Mouse (Mus musculus): ENCODE results near the gene Lilra5. TPM values are rescaled to one million over a fixed set of nuclear protein-coding genes. Genes with fewer than 3 reads are reported as not detected.
"Not testable (repeated sequence)": the region's sequence is repeated elsewhere in the genome, so short reads cannot be mapped to it uniquely, and the experiment has no call there.

Gene Lilra5
- polyA plus RNA-seq (2014; fragmentation: Nextera tagmentation; extraction: Ambion mirVana), result 0.16 TPM in 1 of 2 replicates, not detected in the other

- DNase-seq (ENCODE audit: low spot score) (no peak), ATAC-seq (replicated peaks; ENCODE audit: low FRiP score) (no peak)
- no peaks in the 10 kb centered on the region for H3K4me1 ChIP-seq (replicated peaks; ENCODE audit: control insufficient read depth, insufficient read depth, low read length)
- H3K9me3 ChIP-seq (ENCODE audit: control insufficient read depth, low read length), result no peaks in the 10 kb centered on the region
- WGBS, result 83% methylated on average over 7 of the region's 7 CpGs
- H3K27me3 ChIP-seq (ENCODE audit: control insufficient read depth, insufficient read depth, low read length), result no peaks in the 10 kb centered on the region
- no peak within 1 kb of the TSS for H3K9ac ChIP-seq (ENCODE audit: low read length)
- no peak within 1 kb of the TSS for H3K27ac ChIP-seq (ENCODE audit: low read depth, low read length)
- H3K4me3 ChIP-seq (ENCODE audit: low read depth, low read length), result no peak within 1 kb of the TSS
- H3K36me3 ChIP-seq (ENCODE audit: control insufficient read depth, insufficient read depth, low read length), result no peaks in the 10 kb centered on the region
- H3K4me2 ChIP-seq (ENCODE audit: low read depth, low read length, severe bottlenecking), result no peak within 1 kb of the TSS
Observed at GRCm38 (mm10) chr7:4237454-4237853, at the start of gene Lilra5. Gene Lilra5 (plus strand): TSS chr7:4237754.

- H3K27me3 ChIP-seq (ENCODE audit: control insufficient read depth, insufficient read depth, low read length), result no peaks in the 10 kb centered on the region
- WGBS, result 74% methylated on average over 1 of the region's 1 CpGs
- no peak overlapping the region for H3K27ac ChIP-seq (ENCODE audit: low read depth, low read length)
- H3K9me3 ChIP-seq (ENCODE audit: control insufficient read depth, low read length), result no peaks in the 10 kb centered on the region
- ATAC-seq (replicated peaks; ENCODE audit: low FRiP score), result no peak
- DNase-seq (ENCODE audit: low spot score), result no peak
- no peak overlapping the region for H3K9ac ChIP-seq (ENCODE audit: low read length)
- H3K4me3 ChIP-seq (ENCODE audit: low read depth, low read length), result no peak overlapping the region
- no peaks in the 10 kb centered on the region for H3K36me3 ChIP-seq (ENCODE audit: control insufficient read depth, insufficient read depth, low read length)
- no peak overlapping the region for H3K4me2 ChIP-seq (ENCODE audit: low read depth, low read length, severe bottlenecking)
- H3K4me1 ChIP-seq (replicated peaks; ENCODE audit: control insufficient read depth, insufficient read depth, low read length), result no peaks in the 10 kb centered on the region
Observed at GRCm38 (mm10) chr7:4207126-4207525, 30.4 kb upstream of the Lilra5 start.

- no peak overlapping the region for H3K9ac ChIP-seq (ENCODE audit: low read length)
- H3K9me3 ChIP-seq (ENCODE audit: control insufficient read depth, low read length), result no peaks in the 10 kb centered on the region
- H3K36me3 ChIP-seq (ENCODE audit: control insufficient read depth, insufficient read depth, low read length), result no peaks in the 10 kb centered on the region
- 55% methylated on average over 2 of the region's 2 CpGs for WGBS
- no peak for DNase-seq (ENCODE audit: low spot score)
- no peak overlapping the region for H3K27ac ChIP-seq (ENCODE audit: low read depth, low read length)
- H3K4me2 ChIP-seq (ENCODE audit: low read depth, low read length, severe bottlenecking), result no peak overlapping the region
- H3K4me1 ChIP-seq (replicated peaks; ENCODE audit: control insufficient read depth, insufficient read depth, low read length), result no peaks in the 10 kb centered on the region
- ATAC-seq (replicated peaks; ENCODE audit: low FRiP score), result no peak
- H3K27me3 ChIP-seq (ENCODE audit: control insufficient read depth, insufficient read depth, low read length), result no peaks in the 10 kb centered on the region
- no peak overlapping the region for H3K4me3 ChIP-seq (ENCODE audit: low read depth, low read length)
Observed at GRCm38 (mm10) chr7:4208626-4209025, 28.9 kb upstream of the Lilra5 start.

- not testable (repeated sequence) for ATAC-seq (replicated peaks; ENCODE audit: low FRiP score)
Observed at GRCm38 (mm10) chr7:4213436-4213835, 24.1 kb upstream of the Lilra5 start.

DNA sequence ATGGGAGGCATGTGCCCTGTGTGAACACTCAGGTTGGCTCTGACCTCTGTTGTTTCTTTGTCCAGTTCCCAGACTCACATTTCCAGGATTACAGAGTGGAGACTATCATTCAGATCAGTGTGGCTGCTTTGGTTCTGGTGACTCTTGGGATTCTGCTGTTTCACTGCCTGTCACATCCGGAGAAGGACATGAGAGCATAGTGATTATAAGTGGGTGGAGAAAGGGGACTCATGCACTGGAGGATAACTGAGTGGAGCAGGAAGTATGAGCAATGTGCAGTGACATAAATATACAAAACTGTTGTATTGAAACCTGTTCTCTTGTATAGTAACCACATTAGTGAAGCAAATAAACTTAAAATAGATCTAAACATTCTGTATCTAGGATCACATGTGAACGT, 22.2 kb upstream of the Lilra5 start:
- H3K4me1 ChIP-seq (replicated peaks; ENCODE audit: control insufficient read depth, insufficient read depth, low read length), result no peaks in the 10 kb centered on the region
- no peak overlapping the region for H3K4me3 ChIP-seq (ENCODE audit: low read depth, low read length)
- H3K36me3 ChIP-seq (ENCODE audit: control insufficient read depth, insufficient read depth, low read length), result no peaks in the 10 kb centered on the region
- no peak overlapping the region for H3K9ac ChIP-seq (ENCODE audit: low read length)
- no peaks in the 10 kb centered on the region for H3K27me3 ChIP-seq (ENCODE audit: control insufficient read depth, insufficient read depth, low read length)
- DNase-seq (ENCODE audit: low spot score) (no peak), ATAC-seq (replicated peaks; ENCODE audit: low FRiP score) (no peak)
- WGBS, result 79% methylated on average over 2 of the region's 2 CpGs
- no peak overlapping the region for H3K27ac ChIP-seq (ENCODE audit: low read depth, low read length)
- no peak overlapping the region for H3K4me2 ChIP-seq (ENCODE audit: low read depth, low read length, severe bottlenecking)
- H3K9me3 ChIP-seq (ENCODE audit: control insufficient read depth, low read length), result no peaks in the 10 kb centered on the region

More at GRCm38 (mm10) chr7:4213436-4213835, 24.1 kb upstream of the Lilra5 start:
- H3K4me3 ChIP-seq (ENCODE audit: low read depth, low read length); H3K4me1 ChIP-seq (replicated peaks; ENCODE audit: control insufficient read depth, insufficient read depth, low read length); H3K27ac ChIP-seq (ENCODE audit: low read depth, low read length); H3K9ac ChIP-seq (ENCODE audit: low read length); H3K27me3 ChIP-seq (ENCODE audit: control insufficient read depth, insufficient read depth, low read length); DNase-seq (ENCODE audit: low spot score); H3K36me3 ChIP-seq (ENCODE audit: control insufficient read depth, insufficient read depth, low read length); H3K9me3 ChIP-seq (ENCODE audit: control insufficient read depth, low read length); H3K4me2 ChIP-seq (ENCODE audit: low read depth, low read length, severe bottlenecking): not testable (repeated sequence)

GRCm38 (mm10) chr7:4215805-4216204, 21.7 kb upstream of the Lilra5 start:
- Histone ChIP-seq H3K4me2 (ENCODE audit: low read depth, low read length, severe bottlenecking) (no peak overlapping the region), H3K4me1 (replicated peaks; ENCODE audit: control insufficient read depth, insufficient read depth, low read length) (no peaks in the 10 kb centered on the region), H3K9me3 (ENCODE audit: control insufficient read depth, low read length) (no peaks in the 10 kb centered on the region), H3K9ac (ENCODE audit: low read length) (no peak overlapping the region), H3K27me3 (ENCODE audit: control insufficient read depth, insufficient read depth, low read length) (no peaks in the 10 kb centered on the region), H3K27ac (ENCODE audit: low read depth, low read length) (no peak overlapping the region), H3K36me3 (ENCODE audit: control insufficient read depth, insufficient read depth, low read length) (no peaks in the 10 kb centered on the region), H3K4me3 (ENCODE audit: low read depth, low read length) (no peak overlapping the region)
- 81% methylated on average over 2 of the region's 2 CpGs for whole genome bisulfite sequencing
- no peak for ATAC-seq (replicated peaks; ENCODE audit: low FRiP score)
- DNase-seq (ENCODE audit: low spot score), result no peak

GRCm38 (mm10) chr7:4235536-4235935, 2.0 kb upstream of the Lilra5 start:
- Histone ChIP-seq H3K27ac (ENCODE audit: low read depth, low read length) (no peak overlapping the region), H3K4me2 (ENCODE audit: low read depth, low read length, severe bottlenecking) (no peak overlapping the region), H3K9ac (ENCODE audit: low read length) (no peak overlapping the region), H3K9me3 (ENCODE audit: control insufficient read depth, low read length) (no peaks in the 10 kb centered on the region), H3K36me3 (ENCODE audit: control insufficient read depth, insufficient read depth, low read length) (no peaks in the 10 kb centered on the region), H3K4me1 (replicated peaks; ENCODE audit: control insufficient read depth, insufficient read depth, low read length) (no peaks in the 10 kb centered on the region), H3K27me3 (ENCODE audit: control insufficient read depth, insufficient read depth, low read length) (no peaks in the 10 kb centered on the region), H3K4me3 (ENCODE audit: low read depth, low read length) (no peak overlapping the region)
- ATAC-seq (replicated peaks; ENCODE audit: low FRiP score), result no peak
- no peak for DNase-seq (ENCODE audit: low spot score)

- no peak overlapping the region for H3K27ac ChIP-seq (ENCODE audit: low read depth, low read length)
- H3K9me3 ChIP-seq (ENCODE audit: control insufficient read depth, low read length), result no peaks in the 10 kb centered on the region
- 74% methylated on average over 6 of the region's 6 CpGs for WGBS
- DNase-seq (ENCODE audit: low spot score), result no peak
- H3K27me3 ChIP-seq (ENCODE audit: control insufficient read depth, insufficient read depth, low read length), result no peaks in the 10 kb centered on the region
- no peak for ATAC-seq (replicated peaks; ENCODE audit: low FRiP score)
- H3K4me1 ChIP-seq (replicated peaks; ENCODE audit: control insufficient read depth, insufficient read depth, low read length), result no peaks in the 10 kb centered on the region
- no peak overlapping the region for H3K4me3 ChIP-seq (ENCODE audit: low read depth, low read length)
- H3K9ac ChIP-seq (ENCODE audit: low read length), result no peak overlapping the region
- H3K4me2 ChIP-seq (ENCODE audit: low read depth, low read length, severe bottlenecking), result no peak overlapping the region
- no peaks in the 10 kb centered on the region for H3K36me3 ChIP-seq (ENCODE audit: control insufficient read depth, insufficient read depth, low read length)
Observed at GRCm38 (mm10) chr7:4239038-4239721, 1.6 kb downstream of the Lilra5 start.

DNA sequence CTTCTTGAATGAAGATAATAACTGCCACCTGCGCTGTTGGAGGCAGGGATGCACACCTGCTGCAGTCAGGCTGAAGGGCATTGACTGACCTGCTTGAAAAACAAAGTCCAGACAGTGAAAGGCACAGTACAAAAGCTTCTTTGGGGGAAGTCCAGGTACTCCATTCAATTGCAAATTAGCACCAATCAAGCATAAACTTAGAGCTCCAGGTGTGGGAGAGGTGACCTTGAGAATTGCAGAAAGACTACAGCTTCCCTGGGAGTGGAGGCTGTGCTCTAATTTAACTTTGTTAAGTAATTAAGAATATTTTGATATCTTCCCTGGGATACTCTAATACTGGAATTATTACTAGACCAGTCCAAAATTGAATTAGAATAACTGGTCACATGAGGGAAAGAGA, 13.7 kb downstream of the Lilra5 start:
- not testable (repeated sequence) for H3K36me3 ChIP-seq (ENCODE audit: control insufficient read depth, insufficient read depth, low read length); H3K4me2 ChIP-seq (ENCODE audit: low read depth, low read length, severe bottlenecking); H3K27ac ChIP-seq (ENCODE audit: low read depth, low read length); H3K9me3 ChIP-seq (ENCODE audit: control insufficient read depth, low read length); H3K4me1 ChIP-seq (replicated peaks; ENCODE audit: control insufficient read depth, insufficient read depth, low read length); DNase-seq (ENCODE audit: low spot score); H3K27me3 ChIP-seq (ENCODE audit: control insufficient read depth, insufficient read depth, low read length); ATAC-seq (replicated peaks; ENCODE audit: low FRiP score); H3K4me3 ChIP-seq (ENCODE audit: low read depth, low read length); H3K9ac ChIP-seq (ENCODE audit: low read length)
- WGBS, result 75% methylated on average over 1 of the region's 1 CpGs
